Mouse (Mus musculus) liver, embryonic 13.5 days (tissue): ENCODE results near the gene Cenps. TPM values are rescaled to one million over a fixed set of nuclear protein-coding genes. Genes with fewer than 3 reads are reported as not detected.
A peak's percentile ranks its signal among the peaks of the same experiment; 100 is the strongest.

Experiments
- ATAC-seq: fragments of 200-750 bp; cut with Nextera tagmentation; 2 replicates; pipeline ENCODE4 v1.8.0; 2017; ENCODE audit warnings: low read depth, mild to moderate bottlenecking, moderate number of reproducible peaks, moderate library complexity
- DNase-seq: peaks from one replicate; pipeline ENCODE4 v3.0.0; 2022
- H3K27ac ChIP-seq: fragments of 300-500 bp; sonication (generic); 2 replicates; pipeline ENCODE4 v1.5.1; 2015; ENCODE audit warnings: moderate library complexity, mild to moderate bottlenecking, inconsistent platforms
- H3K27me3 ChIP-seq: fragments of 300-500 bp; sonication (generic); 2 replicates; pipeline ENCODE4 v1.6.1; 2015; ENCODE audit warnings: mild to moderate bottlenecking, inconsistent platforms
- H3K36me3 ChIP-seq: fragments of 300-500 bp; sonication (generic); 2 replicates; pipeline ENCODE4 v1.6.1; 2015; ENCODE audit warnings: mild to moderate bottlenecking, inconsistent platforms
- H3K4me1 ChIP-seq: fragments of 300-500 bp; sonication (generic); replicated peaks from 2 replicates; pipeline ENCODE4 v1.6.1; 2015; ENCODE audit warnings: inconsistent platforms
- H3K4me2 ChIP-seq: fragments of 300-500 bp; sonication (generic); 2 replicates; pipeline ENCODE4 v1.6.1; 2015; ENCODE audit warnings: inconsistent platforms, mild to moderate bottlenecking, moderate library complexity
- H3K4me3 ChIP-seq: fragments of 300-500 bp; sonication (generic); replicated peaks from 2 replicates; pipeline ENCODE4 v1.5.1; 2015; ENCODE audit warnings: mild to moderate bottlenecking, inconsistent platforms
- H3K9ac ChIP-seq: fragments of 300-500 bp; sonication (generic); 2 replicates; pipeline ENCODE4 v1.6.1; 2015; ENCODE audit warnings: mild to moderate bottlenecking, inconsistent platforms
- H3K9me3 ChIP-seq: fragments of 300-500 bp; sonication (generic); replicated peaks from 2 replicates; pipeline ENCODE4 v1.6.1; 2016; ENCODE audit warnings: inconsistent platforms
- WGBS: fragments of 180-500 bp; shearing (Covaris S2); methylation state at CpG from one replicate; pipeline ENCODE4 v1.1.7; 2015; ENCODE audit not compliant: insufficient replicate concordance; 5-methylcytosine and 5-hydroxymethylcytosine counted together
- polyA plus RNA-seq: library from polyadenylated mRNA; unstranded; fragments of >200 nt; fragmentation: Nextera tagmentation; extraction: Ambion mirVana; gene quantifications from 2 replicates; pipeline ENCODE4 v1.2.1, GENCODE M21; 2015

Cenps gene
- 20.7 and 24.8 TPM in 2 replicates for polyA plus RNA-seq

GRCm38 (mm10) chr4:149136982-149137770 is at the start of gene Cenps:
Cenps (minus strand) TSS chr4:149137629.
- Histone ChIP-seq H3K4me1 (peaks cover 21% of the 10 kb centered on the region), H3K27ac (peak within 1 kb of the TSS; percentile 81), H3K27me3 (no peaks in the 10 kb centered on the region), H3K9me3 (no peaks in the 10 kb centered on the region), H3K4me3 (peak within 1 kb of the TSS; percentile 73), H3K4me2 (peak within 1 kb of the TSS; percentile 89), H3K36me3 (no peaks in the 10 kb centered on the region), H3K9ac (peak within 1 kb of the TSS; percentile 81)
- ATAC-seq: peak; percentile 91
- peak; percentile 76 for DNase-seq
- WGBS: under 1% methylated on average over 68 of the region's 68 CpGs

- Histone ChIP-seq H3K4me3 (no peak overlapping the region), H3K9ac (no peak overlapping the region), H3K36me3 (peaks cover 17% of the 10 kb centered on the region), H3K4me2 (no peak overlapping the region), H3K27me3 (no peaks in the 10 kb centered on the region), H3K27ac (no peak overlapping the region), H3K9me3 (no peaks in the 10 kb centered on the region), H3K4me1 (peaks cover 4% of the 10 kb centered on the region)
- 42% methylated on average over 4 of the region's 4 CpGs for WGBS
- ATAC-seq (no peak), DNase-seq (no peak)
Observed at GRCm38 (mm10) chr4:149182755-149183154, 45.3 kb upstream of the Cenps start.

GRCm38 (mm10) chr4:149182192-149182591 is 44.8 kb upstream of the Cenps start:
- DNase-seq: no peak
- H3K9me3 ChIP-seq: no peaks in the 10 kb centered on the region
- no peak overlapping the region for H3K4me3 ChIP-seq
- ATAC-seq: no peak
- no peaks in the 10 kb centered on the region for H3K27me3 ChIP-seq
- H3K4me1 ChIP-seq: peaks cover 4% of the 10 kb centered on the region
- peaks cover 17% of the 10 kb centered on the region for H3K36me3 ChIP-seq
- no peak overlapping the region for H3K4me2 ChIP-seq
- no peak overlapping the region for H3K27ac ChIP-seq
- WGBS: 70% methylated on average over 7 of the region's 7 CpGs
- no peak overlapping the region for H3K9ac ChIP-seq

GRCm38 (mm10) chr4:149179573-149179972 is 42.1 kb upstream of the Cenps start:
- WGBS: 59% methylated on average over 4 of the region's 4 CpGs
- Histone ChIP-seq H3K4me2 (no peak overlapping the region), H3K27me3 (no peaks in the 10 kb centered on the region), H3K4me3 (no peak overlapping the region), H3K36me3 (peaks cover 17% of the 10 kb centered on the region), H3K9ac (no peak overlapping the region), H3K9me3 (no peaks in the 10 kb centered on the region), H3K4me1 (peaks cover 4% of the 10 kb centered on the region), H3K27ac (peak overlapping the region; percentile 53)
- no peak for ATAC-seq
- no peak for DNase-seq

- Histone ChIP-seq H3K27me3 (no peaks in the 10 kb centered on the region), H3K27ac (peak overlapping the region; percentile 60), H3K9ac (no peak overlapping the region), H3K4me2 (no peak overlapping the region), H3K36me3 (peaks cover 17% of the 10 kb centered on the region), H3K4me1 (peaks cover 4% of the 10 kb centered on the region), H3K4me3 (no peak overlapping the region), H3K9me3 (no peaks in the 10 kb centered on the region)
- ATAC-seq (no peak), DNase-seq (no peak)
- 69% methylated on average over 7 of the region's 7 CpGs for WGBS
Observed at GRCm38 (mm10) chr4:149179160-149179559, 41.7 kb upstream of the Cenps start.

GRCm38 (mm10) chr4:149178328-149178727 is 40.9 kb upstream of the Cenps start:
- Histone ChIP-seq H3K27ac (no peak overlapping the region), H3K4me1 (peaks cover 5% of the 10 kb centered on the region), H3K9ac (no peak overlapping the region), H3K4me2 (no peak overlapping the region), H3K36me3 (peaks cover 13% of the 10 kb centered on the region), H3K27me3 (no peaks in the 10 kb centered on the region), H3K4me3 (no peak overlapping the region), H3K9me3 (no peaks in the 10 kb centered on the region)
- ATAC-seq (no peak), DNase-seq (no peak)
- 69% methylated on average over 7 of the region's 7 CpGs for WGBS

GRCm38 (mm10) chr4:149177046-149177445 is 39.6 kb upstream of the Cenps start:
- DNase-seq (no peak), ATAC-seq (no peak)
- Histone ChIP-seq H3K27ac (no peak overlapping the region), H3K4me3 (no peak overlapping the region), H3K36me3 (peaks cover 7% of the 10 kb centered on the region; the same call in 1 of the 2 replicates), H3K9me3 (no peaks in the 10 kb centered on the region), H3K4me2 (no peak overlapping the region), H3K9ac (no peak overlapping the region), H3K27me3 (no peaks in the 10 kb centered on the region), H3K4me1 (peaks cover 17% of the 10 kb centered on the region)
- 66% methylated on average over 5 of the region's 5 CpGs for WGBS

- ATAC-seq (no peak), DNase-seq (no peak)
- H3K9me3 ChIP-seq: no peaks in the 10 kb centered on the region
- 72% methylated on average over 6 of the region's 6 CpGs for WGBS
- no peak overlapping the region for H3K9ac ChIP-seq
- no peak overlapping the region for H3K27ac ChIP-seq
- no peaks in the 10 kb centered on the region for H3K27me3 ChIP-seq
- no peak overlapping the region for H3K4me2 ChIP-seq
- H3K36me3 ChIP-seq: peaks cover 3% of the 10 kb centered on the region; the same call in 1 of the 2 replicates
- H3K4me3 ChIP-seq: no peak overlapping the region
- peaks cover 21% of the 10 kb centered on the region for H3K4me1 ChIP-seq
Observed at GRCm38 (mm10) chr4:149176645-149177044, 39.2 kb upstream of the Cenps start.

GRCm38 (mm10) chr4:149173661-149174060 is 36.2 kb upstream of the Cenps start:
- Histone ChIP-seq H3K27ac (no peak overlapping the region), H3K4me2 (no peak overlapping the region)
- WGBS: 46% methylated on average over 6 of the region's 6 CpGs

GRCm38 (mm10) chr4:149172666-149173065 is 35.2 kb upstream of the Cenps start:
- Histone ChIP-seq H3K9ac (no peak overlapping the region), H3K4me2 (no peak overlapping the region), H3K4me3 (no peak overlapping the region), H3K4me1 (peaks cover 40% of the 10 kb centered on the region), H3K9me3 (no peaks in the 10 kb centered on the region), H3K27ac (peak overlapping the region; percentile 25; the same call in 1 of the 2 replicates), H3K27me3 (no peaks in the 10 kb centered on the region), H3K36me3 (no peaks in the 10 kb centered on the region)
- 85% methylated on average over 2 of the region's 2 CpGs for WGBS
- ATAC-seq: no peak
- no peak for DNase-seq

More at GRCm38 (mm10) chr4:149173661-149174060, 36.2 kb upstream of the Cenps start:
- Histone ChIP-seq H3K9me3 (no peaks in the 10 kb centered on the region), H3K36me3 (no peaks in the 10 kb centered on the region), H3K4me1 (peaks cover 32% of the 10 kb centered on the region), H3K4me3 (no peak overlapping the region), H3K27me3 (no peaks in the 10 kb centered on the region), H3K9ac (no peak overlapping the region)
- no peak for DNase-seq
- no peak for ATAC-seq

- peak overlapping the region; percentile 59; the same call in 1 of the 2 replicates for H3K27ac ChIP-seq
- DNase-seq (no peak), ATAC-seq (no peak)
- H3K4me1 ChIP-seq: peaks cover 44% of the 10 kb centered on the region
- no peaks in the 10 kb centered on the region for H3K9me3 ChIP-seq
- H3K36me3 ChIP-seq: no peaks in the 10 kb centered on the region
- no peaks in the 10 kb centered on the region for H3K27me3 ChIP-seq
- 80% methylated on average over 5 of the region's 5 CpGs for WGBS
- H3K4me2 ChIP-seq: no peak overlapping the region
- no peak overlapping the region for H3K4me3 ChIP-seq
- H3K9ac ChIP-seq: no peak overlapping the region
Observed at GRCm38 (mm10) chr4:149172083-149172482, 34.7 kb upstream of the Cenps start.

- no peak overlapping the region for H3K4me3 ChIP-seq
- no peaks in the 10 kb centered on the region for H3K9me3 ChIP-seq
- DNase-seq: no peak
- no peak for ATAC-seq
- H3K4me1 ChIP-seq: peaks cover 48% of the 10 kb centered on the region
- no peaks in the 10 kb centered on the region for H3K36me3 ChIP-seq
- peak overlapping the region; percentile 59 for H3K27ac ChIP-seq
- WGBS: 55% methylated on average over 5 of the region's 5 CpGs
- no peak overlapping the region for H3K9ac ChIP-seq
- H3K4me2 ChIP-seq: no peak overlapping the region
- no peaks in the 10 kb centered on the region for H3K27me3 ChIP-seq
Observed at GRCm38 (mm10) chr4:149171581-149171981, 34.2 kb upstream of the Cenps start.
